Mouse (Mus musculus) gastrocnemius, postnatal 36 days (tissue): ENCODE results near the gene Ankrd35. TPM values are rescaled to one million over a fixed set of nuclear protein-coding genes. Genes with fewer than 3 reads are reported as not detected.
"Not testable (repeated sequence)": the region's sequence is repeated elsewhere in the genome, so short reads cannot be mapped to it uniquely, and the experiment has no call there.

Experiments used
- DNase-seq, 2 experiments: peaks; one replicate each; pipeline ENCODE4 v3.0.0; 2022
- intact Hi-C: fragments of 180-260 bp; cut with DNase I; formaldehyde crosslinking; loops from one replicate; pipeline ENCODE4 v1.15.1; 2025
- total RNA-seq, 2 experiments: library from RNA; stranded (reverse); gene quantifications; 2 replicates each; pipeline ENCODE4 v1.2.3; 2021

Ankrd35 gene
- total RNA-seq, 2 experiments from 2014 or later: 0.35 to 0.92 TPM

DNA sequence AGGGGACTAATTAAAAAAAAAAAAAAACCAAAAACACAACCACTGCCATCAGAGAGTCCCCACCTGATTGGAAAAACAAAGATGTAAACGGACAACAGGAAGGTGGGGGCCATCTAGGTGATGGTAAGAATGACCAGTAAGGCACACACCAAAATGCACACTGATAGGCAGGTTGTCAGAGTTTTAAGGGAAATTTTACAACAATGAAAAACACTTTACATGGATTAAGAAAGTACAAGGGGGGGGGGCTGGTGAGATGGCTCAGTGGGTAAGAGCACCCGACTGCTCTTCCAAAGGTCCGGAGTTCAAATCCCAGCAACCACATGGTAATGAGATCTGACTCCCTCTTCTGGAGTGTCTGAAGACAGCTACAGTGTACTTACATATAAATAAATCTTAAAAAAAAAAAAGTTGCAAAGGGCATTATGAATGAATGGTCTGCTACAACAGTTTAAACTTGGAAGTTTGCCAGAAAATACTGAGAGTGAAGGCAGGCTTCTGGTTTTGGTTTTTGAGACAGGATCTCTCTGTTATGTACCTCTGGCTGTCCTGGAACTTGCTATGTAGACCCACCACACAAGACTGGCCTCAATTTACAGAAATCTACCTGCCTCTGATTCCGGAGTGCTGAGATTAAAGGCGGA is 1.4 kb upstream of the Ankrd35 start:
- intact Hi-C loops: no loop called here
- no peak for DNase-seq

- intact Hi-C loops: no loop called here
- DNase-seq: no peak
Observed at GRCm38 (mm10) chr3:96671519-96671918, 1.6 kb downstream of the Ankrd35 start.

DNA sequence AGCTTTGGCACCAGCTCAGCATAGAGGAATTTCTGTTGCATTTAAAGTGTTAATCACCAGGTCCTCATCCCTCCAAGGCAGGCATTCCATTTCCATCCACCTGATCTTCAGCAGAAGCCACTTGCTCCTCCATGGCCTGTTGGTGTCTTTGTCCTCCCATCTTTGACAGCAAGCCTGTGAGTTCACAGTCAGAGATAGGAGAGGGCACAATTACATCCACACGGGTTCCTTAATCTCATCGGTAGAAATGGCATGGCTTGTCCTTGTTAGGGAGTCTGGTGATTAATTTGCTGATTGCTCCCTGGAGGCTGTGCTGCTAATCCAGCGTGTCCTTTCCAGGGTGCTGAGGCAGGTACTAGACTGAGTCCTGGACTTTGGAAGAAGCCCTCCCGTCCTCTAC is 3.6 kb downstream of the Ankrd35 start:
- intact Hi-C loops: no loop called here
- DNase-seq: no peak

- no peak for DNase-seq
- intact Hi-C loops: no loop called here
Observed at GRCm38 (mm10) chr3:96674442-96674841, 4.5 kb downstream of the Ankrd35 start.

DNA sequence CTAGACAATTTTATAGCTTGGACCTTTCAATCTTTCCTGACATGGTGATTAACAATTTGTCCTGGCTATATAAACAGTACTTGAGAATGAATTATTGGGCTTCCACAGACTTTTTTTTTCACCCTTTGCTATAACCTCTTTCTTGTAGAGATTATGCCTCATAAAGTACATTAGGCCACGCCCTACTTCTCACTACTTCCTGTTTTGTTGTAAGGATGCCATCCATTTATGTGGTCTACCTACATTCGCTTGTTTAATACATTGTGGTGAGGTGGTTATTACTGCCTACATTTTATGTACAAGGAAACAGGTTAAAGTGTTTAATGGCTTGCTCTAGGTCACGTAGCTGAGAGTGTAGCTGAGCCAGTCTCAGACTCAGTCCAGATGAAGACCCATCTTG is 5.2 kb downstream of the Ankrd35 start:
- intact Hi-C loops: no loop called here
- no peak for DNase-seq

DNA sequence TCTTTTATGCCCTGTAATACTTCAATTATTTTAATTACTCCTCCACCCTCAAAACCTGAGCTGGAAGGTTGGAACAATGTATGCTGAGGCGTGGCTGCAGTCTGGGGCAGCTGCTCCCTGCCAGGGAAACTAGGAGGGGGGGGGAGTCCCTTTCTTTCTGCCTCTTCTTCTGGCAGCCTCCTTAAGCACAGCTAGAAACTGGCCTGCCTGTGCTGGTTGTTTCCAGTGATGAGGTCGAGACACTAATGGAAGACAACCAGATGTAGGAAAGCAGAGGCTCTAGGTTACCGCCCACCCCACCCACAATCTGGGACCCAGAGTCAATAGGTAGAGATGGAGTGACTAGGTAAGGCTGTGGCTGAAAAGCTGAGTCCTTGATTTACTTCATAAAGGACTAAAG is 5.8 kb downstream of the Ankrd35 start:
- intact Hi-C loops: no loop called here
- no peak for DNase-seq

DNA sequence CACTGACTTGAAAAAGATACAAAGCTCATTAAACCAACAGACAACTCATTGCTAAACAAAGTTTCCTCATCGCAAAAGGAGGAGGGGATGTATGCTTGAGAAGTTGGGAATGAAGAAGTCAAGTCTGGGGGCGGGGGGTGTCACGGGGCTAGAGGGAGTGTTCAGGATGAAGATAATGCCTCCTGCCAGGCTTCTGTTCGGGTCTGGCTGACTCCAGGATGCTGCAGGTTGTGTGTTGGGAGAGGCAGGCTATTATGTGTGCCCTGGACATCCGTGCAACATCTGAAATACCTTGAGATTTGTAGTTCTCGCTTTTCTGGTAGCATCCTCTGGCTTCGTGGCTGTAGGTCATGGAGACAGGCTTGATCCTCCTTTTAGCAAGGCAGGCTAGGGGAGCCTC is 8.5 kb downstream of the Ankrd35 start:
- intact Hi-C loops: no loop called here

GRCm38 (mm10) chr3:96679159-96679674 is 9.3 kb downstream of the Ankrd35 start:
- intact Hi-C loops: no loop called here
- no peak for DNase-seq

More for the DNA sequence above, 8.5 kb downstream of the Ankrd35 start:
- DNase-seq: no peak

- DNase-seq: no peak
- intact Hi-C loops: no loop called here
Observed at GRCm38 (mm10) chr3:96680269-96680956, 10.5 kb downstream of the Ankrd35 start.

DNA sequence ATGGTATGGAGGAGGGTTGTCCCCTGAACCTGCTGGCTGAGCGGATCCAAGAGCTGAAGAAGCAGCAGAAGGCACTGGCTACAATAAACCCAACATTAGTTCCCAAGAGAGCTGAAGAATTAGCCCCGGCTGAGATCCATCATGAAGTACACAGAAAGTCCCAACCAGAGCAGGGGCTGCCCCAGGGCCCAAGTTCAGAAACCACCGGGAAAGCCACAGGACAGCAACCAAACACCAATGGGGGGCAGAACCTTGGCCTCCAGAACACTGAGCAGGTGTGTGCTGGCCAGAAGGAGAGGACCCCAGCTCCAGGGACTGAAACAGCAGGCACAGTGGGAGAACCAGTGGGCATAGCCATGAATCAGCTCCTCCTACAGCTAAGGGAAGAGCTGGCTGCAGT is 13.6 kb downstream of the Ankrd35 start:
- no peak for DNase-seq
- intact Hi-C loops: no loop called here

GRCm38 (mm10) chr3:96684151-96684821 is 14.4 kb downstream of the Ankrd35 start:
- intact Hi-C loops: no loop called here
- DNase-seq: no peak

DNA sequence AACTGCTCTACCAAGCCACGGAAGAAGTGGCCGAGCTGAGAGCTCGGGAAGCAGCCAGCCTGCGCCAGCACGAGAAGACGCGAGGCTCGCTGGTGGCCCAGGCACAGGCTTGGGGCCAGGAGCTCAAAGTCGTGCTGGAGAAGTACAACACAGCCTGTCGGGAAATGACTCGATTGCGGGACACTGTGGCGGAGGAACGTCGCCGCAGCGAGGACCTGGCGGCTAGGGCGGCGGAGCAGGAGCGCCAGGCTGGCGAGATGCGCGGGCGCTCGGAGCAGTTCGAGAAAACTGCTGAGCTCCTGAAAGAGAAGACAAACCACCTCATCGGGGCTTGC is 14.9 kb downstream of the Ankrd35 start:
- DNase-seq: no peak
- intact Hi-C loops: no loop called here

- intact Hi-C loops, DNase-seq: not testable (repeated sequence)
Observed at GRCm38 (mm10) chr3:96686057-96686456, 16.1 kb downstream of the Ankrd35 start.

- no peak for DNase-seq
- intact Hi-C loops: no loop called here
Observed at GRCm38 (mm10) chr3:96688854-96689253, 18.9 kb downstream of the Ankrd35 start.

- DNase-seq: no peak
- intact Hi-C loops: no loop called here
Observed at GRCm38 (mm10) chr3:96690298-96690697, 20.4 kb downstream of the Ankrd35 start.

- DNase-seq: peak in 1 of 2 experiments; percentile 46
- intact Hi-C loops: no loop called here
Observed at GRCm38 (mm10) chr3:96692506-96692905, 22.6 kb downstream of the Ankrd35 start.

DNA sequence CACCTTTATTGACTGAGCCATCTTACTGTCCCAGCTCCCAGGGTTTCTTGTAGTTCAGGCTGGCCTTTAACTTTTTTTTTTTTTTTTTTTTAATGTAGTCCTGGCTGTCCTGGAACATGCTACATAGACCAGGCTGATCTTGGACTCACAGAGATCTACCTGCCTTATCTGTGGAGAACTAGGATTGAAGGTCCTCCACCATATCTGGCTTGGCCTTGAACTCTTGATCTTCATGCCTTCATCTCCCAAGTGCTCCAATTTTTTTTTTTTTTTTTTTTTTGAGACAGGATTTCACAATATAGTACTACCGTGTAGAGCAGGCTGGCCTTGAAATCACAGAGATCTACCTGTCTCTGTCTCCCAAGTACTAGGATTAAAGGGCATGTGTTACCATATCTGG is 23.6 kb downstream of the Ankrd35 start:
- intact Hi-C loops: no loop called here
- no peak for DNase-seq

- intact Hi-C loops: no loop called here
- DNase-seq: peak; percentile 76 to 83
Observed at GRCm38 (mm10) chr3:96696198-96696765, 26.4 kb downstream of the Ankrd35 start, which contains the start of gene Pias3. Gene Pias3, plus strand, starts transcription at chr3:96696384.

- DNase-seq: peak; percentile 87 to 89
- intact Hi-C loops: no loop called here
Observed at GRCm38 (mm10) chr3:96696766-96697732, 27.1 kb downstream of the Ankrd35 start.
